Mouse (Mus musculus) urinary bladder, postnatal 25 days (tissue): ENCODE data around the gene Ubald2.
A peak's percentile ranks its signal among the peaks of the same experiment; 100 is the strongest.
"Not testable (repeated sequence)": the region's sequence is repeated elsewhere in the genome, so short reads cannot be mapped to it uniquely, and the experiment has no call there.

Experiments
- DNase-seq: peaks from one replicate; pipeline ENCODE4 v3.0.0; 2022; ENCODE audit warnings: low spot score

Ubald2 gene

DNA sequence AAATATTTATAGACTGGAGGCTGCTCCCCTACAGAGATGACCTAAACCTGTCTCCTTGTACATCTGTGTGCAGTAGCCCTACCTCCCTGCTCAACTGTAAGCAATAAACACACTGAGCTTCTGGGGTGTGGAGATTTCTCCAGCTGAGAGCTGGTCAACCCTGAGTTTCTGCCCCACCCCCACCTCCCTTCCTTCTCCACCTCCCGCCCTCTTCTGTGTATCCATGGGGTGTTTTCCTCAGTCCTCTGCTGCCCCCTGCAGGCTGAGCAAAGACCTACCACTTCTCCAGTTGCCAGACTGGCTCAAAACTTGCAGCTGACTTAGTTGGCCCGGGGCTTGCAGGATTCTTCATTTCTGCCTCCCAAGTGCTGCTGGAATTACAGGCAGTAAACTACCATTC, 29.9 kb downstream of the Ubald2 start:
- DNase-seq, result peak; percentile 89

DNA sequence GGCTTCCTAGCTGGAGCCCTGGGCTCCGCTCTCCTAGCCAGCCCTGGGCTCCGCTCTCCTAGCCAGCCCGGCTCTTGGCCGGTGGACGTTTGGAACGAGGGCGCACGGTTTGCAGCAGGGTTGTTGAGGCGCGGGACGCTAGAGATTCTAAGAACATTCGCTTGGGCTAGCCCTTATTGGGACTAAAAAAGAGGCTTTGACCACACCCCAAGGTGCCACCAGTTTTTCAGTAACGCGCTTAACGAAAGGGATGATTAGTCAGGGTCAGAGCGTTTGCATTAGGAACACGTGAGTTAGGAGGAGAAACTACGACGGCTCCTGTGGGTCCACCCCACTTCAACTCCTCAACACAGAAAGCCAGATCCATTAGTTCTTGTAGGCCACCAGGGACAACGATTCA, 32.2 kb downstream of the Ubald2 start, which contains the start of gene Qrich2:
Gene Qrich2, minus strand, starts transcription at position 101 of the 400 bp plus-strand sequence.
- no peak for DNase-seq

DNA sequence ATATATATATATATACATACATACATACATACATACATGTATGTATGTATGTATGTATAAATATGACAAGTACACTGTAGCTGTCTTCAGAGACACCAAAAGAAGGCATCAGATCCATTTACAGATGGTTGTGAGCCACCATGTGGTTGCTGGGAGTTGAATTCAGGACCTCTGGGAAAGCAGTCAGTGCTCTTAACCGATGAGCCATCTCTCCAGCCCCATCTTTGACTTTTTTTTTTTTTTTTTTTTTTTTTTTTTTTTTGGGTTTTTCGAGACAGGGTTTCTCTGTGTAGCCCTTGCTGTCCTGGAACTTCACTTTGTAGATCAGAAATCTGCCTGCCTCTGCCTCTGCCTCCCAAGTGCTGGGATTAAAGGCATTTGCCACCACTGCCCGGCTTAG, 34.4 kb downstream of the Ubald2 start:
- DNase-seq, result not testable (repeated sequence)

DNA sequence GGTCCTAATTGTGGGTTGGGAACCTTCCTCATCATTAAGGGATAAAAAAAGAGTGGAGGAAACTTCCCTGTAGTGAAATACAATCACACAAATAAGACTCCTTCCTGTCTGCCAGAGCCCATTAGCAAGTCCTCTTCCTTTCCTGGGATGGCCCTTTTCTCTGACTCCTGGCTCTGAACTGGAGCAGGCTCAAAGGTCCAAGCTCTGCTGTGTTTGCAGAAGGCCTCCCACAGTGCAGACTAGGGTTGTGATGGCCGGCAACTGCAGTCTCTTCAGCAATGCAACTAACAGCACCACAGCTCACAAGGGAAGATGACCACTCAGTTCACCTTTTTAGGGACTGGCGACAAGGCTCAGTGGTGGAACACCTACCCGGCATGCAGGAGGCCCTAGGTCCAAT, 36.4 kb downstream of the Ubald2 start:
- no peak for DNase-seq

DNA sequence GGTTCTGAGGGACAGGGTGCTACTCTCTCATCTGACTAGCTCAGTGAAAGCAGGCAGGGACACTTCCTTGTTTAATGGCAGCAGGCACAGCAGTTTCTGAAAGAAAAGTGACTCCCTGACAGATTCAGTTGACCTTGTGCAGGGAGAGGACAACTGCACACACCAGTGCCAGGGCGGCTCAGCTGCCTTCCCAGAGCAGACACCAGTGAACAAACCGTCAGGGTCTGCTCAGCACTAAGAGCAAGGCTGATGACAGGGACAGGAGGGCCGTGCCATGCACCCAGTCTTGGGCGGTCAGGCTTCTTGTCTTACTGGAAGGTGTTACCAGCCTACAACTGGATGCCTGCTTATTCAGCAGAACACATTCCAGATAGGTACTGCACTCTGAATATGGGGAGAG, 37.0 kb downstream of the Ubald2 start:
- DNase-seq, result no peak

DNA sequence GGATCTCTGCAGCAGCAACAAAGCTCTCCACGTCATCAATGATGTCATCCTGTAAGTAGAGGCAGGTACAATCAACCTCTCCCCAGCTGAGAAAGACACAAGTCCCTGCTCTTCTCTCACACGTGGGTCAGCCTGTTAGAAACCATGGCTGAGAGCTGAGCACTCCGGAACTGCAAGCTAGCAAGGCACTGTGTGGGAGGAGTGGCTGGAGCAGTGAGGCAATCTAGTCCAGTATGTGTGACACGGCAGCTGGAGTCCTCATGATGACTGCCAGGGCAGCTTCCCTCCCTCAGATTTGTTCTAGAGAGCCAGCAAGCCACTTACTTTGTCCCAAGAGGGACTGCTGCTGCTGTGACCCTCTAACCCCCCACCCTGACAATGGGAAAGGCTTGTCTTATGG, 38.4 kb downstream of the Ubald2 start:
- DNase-seq, result no peak

DNA sequence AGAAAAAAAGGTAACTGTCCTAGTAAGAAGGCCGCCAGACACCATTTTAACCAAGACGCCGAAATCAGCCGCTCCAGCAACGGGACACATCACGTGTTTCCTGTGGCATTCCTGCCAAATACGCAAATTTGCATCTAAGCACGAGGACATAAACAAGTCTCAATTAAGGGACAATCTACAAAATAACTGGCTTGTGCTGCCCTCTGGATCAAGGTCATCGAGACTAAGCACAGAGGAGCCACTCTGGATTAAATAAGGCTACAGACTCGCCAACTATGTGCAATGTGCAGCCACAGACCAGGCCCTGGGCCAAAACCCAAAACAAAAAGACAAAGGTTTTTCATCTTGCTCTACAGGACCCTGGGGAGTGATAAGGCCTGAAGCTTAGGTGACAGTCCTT, 42.1 kb downstream of the Ubald2 start:
- DNase-seq, result no peak

DNA sequence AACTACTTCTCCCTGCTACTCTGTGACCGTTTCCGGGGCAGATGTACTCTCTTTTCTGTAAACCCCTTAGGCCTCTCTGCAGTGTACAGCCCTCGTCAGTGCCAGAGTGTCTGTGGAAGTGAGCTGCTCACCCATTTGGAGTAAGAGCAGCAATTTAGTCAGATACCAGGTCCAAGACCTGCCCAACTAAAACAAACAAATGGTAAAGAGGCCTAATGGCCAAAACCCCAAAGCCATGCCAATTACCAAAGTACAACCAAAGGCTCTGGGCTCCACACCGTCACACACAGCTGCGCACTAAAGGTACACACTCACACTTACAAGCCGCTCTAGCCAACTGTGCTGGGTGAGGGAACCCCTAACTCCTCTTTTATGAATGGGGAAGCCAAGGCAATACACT, 42.8 kb downstream of the Ubald2 start:
- DNase-seq, result no peak

DNA sequence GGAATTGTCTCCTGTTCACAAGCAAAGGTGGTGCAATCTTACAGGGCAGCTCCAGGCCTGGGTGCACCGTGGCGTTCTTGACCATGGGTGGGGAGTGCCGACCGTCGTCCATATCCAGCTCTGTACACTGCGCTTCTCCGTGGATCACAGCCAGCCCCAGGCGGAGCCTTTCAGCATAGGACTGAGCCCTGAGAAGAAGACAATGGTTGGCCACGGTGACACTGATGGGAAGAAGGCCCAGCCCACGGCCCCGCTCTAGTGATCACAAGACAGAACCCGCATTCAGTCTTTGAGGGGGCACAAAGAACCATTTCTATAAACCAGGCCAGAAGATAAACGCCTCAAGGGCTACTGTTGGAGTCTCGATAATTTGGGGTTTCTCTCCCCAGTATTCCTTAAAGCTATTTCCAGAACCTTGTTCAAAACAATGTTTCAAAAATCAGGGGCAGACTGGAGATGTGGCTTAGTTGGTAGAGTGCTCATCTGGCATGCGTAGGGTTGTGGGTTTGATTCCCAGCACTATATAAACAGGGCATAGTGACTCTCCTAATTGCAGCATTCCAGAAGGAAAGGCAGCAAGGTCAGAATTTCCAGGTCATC, 43.4 kb downstream of the Ubald2 start:
- no peak for DNase-seq

DNA sequence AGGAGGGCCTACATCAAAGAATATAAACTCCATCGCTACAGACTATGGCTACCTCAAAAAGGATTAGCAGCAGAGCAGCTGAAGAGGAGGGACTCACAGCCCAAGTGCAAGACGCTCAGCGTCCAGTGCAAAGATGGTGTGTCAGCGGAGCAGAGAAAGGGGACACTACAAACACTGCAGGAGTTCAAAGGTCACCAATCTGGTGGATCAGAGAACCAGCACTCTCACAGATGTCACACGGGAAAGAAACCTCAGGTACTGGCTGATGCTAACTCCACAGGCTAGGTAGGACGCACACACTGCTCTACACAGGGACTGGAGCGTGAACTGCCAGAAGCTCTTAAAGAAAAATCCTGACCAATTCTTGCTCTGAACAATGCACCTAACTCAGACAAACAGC, 45.1 kb downstream of the Ubald2 start:
- no peak for DNase-seq

DNA sequence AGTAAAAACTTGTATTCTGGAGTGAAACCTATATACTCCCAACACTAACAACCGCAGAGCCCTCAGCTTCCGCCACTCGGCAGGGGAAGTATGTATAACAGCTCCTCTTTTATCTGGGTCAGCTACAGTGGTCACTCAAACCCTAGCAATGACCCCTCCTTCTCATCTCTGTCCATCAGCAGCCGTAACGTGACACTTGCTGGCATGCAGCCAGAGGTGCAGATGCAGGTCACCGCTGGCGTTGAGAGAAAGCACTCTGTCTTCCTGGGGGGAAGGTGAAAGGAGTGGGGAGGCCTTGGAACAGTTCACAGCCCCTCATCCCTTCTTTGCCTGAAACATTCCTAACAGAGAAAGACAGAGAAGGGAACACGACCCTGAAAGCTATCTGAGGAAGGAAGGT, 45.9 kb downstream of the Ubald2 start:
- no peak for DNase-seq

DNA sequence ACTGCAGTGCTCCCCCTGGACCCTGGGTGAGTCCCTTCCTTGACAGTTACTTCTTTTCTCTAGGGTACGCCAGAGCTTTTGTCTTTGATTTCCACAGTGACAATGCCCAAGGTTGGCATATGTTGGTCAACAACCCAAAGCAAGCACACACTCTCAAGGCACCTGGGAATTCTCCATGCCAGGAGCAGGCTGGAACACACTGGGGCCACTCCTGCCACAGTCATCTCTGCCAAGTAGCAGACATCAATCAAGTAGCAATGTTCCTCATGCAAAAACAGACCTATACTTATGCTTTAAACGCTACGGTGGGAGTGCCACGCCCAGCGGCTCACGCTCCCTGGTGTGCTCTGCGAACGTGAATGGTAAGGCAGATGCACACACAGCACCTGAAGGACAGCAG, 47.1 kb downstream of the Ubald2 start:
- no peak for DNase-seq

DNA sequence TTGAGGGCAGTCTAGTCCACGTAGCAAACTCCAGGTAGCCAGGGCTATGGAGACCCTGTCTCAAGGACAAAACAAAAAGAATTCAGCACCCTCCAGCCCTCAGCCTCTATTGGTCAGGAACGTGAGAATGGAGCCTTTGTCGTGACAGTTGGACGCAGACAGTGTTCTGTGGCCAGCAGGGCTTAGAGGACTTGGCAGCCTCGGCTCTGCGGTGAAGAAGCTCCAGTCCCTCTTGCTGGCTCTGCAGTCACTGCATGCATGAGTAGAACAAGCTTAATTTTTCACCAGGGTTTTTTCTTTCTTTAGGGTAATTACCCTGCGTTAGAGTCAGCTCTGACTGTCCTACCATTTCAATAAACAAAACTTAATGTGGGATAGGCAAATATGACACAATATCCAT, 47.9 kb downstream of the Ubald2 start:
- no peak for DNase-seq

DNA sequence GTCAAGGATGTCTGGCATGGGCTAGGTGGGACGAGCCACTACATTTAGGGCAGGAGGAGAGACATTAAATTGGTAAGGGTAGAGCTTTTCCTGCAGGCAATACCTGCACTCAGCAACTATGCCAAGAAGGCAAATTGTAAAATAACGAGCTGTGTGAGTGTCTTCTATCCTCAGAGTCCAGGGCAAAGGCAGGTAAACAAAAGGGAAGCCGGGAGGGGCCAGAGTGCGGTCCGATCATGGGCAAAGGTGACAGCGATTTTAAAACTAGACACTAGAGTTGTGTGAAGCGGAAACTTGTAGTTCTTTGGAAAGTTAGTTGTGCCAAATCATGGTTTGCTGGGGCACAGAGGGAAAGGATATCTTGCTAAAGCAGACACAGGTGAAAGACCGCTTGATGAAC, 50.4 kb downstream of the Ubald2 start:
- no peak for DNase-seq

DNA sequence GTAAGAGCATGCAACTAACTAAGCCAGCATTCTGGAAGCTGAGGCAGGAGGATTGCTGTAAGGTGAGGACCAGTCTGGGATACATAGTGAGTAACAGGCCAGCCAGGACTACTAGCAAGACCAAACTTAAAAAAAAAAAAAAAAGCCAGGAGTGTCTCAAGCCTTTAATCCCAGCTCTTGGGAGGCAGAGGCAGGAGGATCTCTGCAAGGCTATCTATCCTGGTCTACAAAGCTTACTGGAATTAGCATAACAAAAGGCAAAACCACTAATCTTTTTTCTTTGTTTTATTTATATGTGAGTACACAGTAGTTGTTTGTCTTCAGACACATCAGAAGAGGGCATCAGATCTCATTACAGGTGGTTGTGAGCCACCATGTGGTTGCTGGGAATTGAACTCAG, 54.3 kb downstream of the Ubald2 start:
- no peak for DNase-seq
